ENCODE assay signal across 8 mouse cellular contexts in the genomic region with DNA sequence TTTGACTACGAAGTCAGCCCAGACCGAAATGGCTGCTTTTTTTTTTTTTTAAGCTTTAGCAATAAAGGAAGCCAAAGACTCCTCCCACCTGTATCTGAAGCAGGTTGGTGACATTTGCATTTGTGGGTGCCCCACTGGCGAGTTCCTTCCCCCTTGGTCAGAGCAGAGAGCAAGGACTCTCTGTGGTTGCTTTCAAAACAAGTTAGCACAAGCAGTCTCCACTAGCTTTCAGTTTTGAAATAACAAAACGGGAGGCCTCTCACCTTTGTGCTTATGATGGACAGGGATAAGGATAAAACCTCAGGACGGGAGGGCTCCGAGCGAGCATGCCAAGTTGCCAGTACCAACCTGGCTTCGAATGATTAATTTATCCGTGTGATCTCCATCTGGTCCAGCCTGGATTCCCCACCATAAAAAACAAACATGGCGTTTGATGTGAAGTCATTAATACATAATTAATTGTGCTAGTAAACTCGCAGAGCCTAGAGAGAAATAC. TPM values are rescaled to one million over a fixed set of nuclear protein-coding genes. Genes with fewer than 3 reads are reported as not detected.
A peak's percentile ranks its signal among the peaks of the same experiment; 100 is the strongest.
DNase-seq lines count a peak whose midpoint lies in the region; ATAC-seq and TF ChIP-seq lines count a peak whose summit lies in the region.

No protein-coding gene starts in this region.

- no peak for TF ChIP-seq CTCF in spleen, adult 2 months (IDR thresholded peaks at IDR 0.05; ENCODE audit: extremely low read depth, insufficient read depth, insufficient read length, insufficient replicate concordance)

- WGBS in heart, embryonic 12.5 days, result 45% methylated on average over 11 of the region's 11 CpGs
- WGBS in spleen, adult 2 months, result 7% methylated on average over 11 of the region's 11 CpGs

- H3K27ac ChIP-seq in heart, embryonic 12.5 days (ENCODE audit: poor library complexity, severe bottlenecking), result no peak overlapping the region
- H3K27ac ChIP-seq in spleen, adult 2 months (ENCODE audit: insufficient read depth, low read length), result peak overlapping the region; percentile 86

- peaks cover 29% of the 10 kb centered on the region; the same call in 1 of the 2 replicates for H3K27me3 ChIP-seq in heart, embryonic 12.5 days (replicated peaks)
- no peaks in the 10 kb centered on the region for H3K27me3 ChIP-seq in spleen, adult 2 months (ENCODE audit: control insufficient read depth, insufficient read depth, low read length)

- no peak for ATAC-seq in heart, embryonic 12.5 days (ENCODE audit: insufficient number of reproducible peaks, low FRiP score)
- ATAC-seq in common myeloid progenitor, adult 5-6 weeks (replicated peaks; ENCODE audit: low read depth, poor library complexity, severe bottlenecking), result peak; percentile 61

- peak; percentile 23; the same call in 1 of the 2 replicates for TF ChIP-seq POLR2A in spleen, adult 2 months (IDR thresholded peaks at IDR 0.05; ENCODE audit: low read depth, low read length)

- no peak for DNase-seq in heart, adult 9 months (ENCODE audit: low spot score in 2 of 2)
- DNase-seq in induced T-regulatory cell, adult 2 months (ENCODE audit: low read depth), result peak; percentile 89
- DNase-seq in lung, postnatal 10 days, result peak; percentile 41
- peak; percentile 80 to 83 for DNase-seq in spleen, adult 2 months (ENCODE audit: low read depth in 1 of 2, low spot score in 2 of 2)
- no peak for DNase-seq in left cerebral cortex, adult 9 months (ENCODE audit: low spot score in 2 of 2)
- DNase-seq in layer of hippocampus, postnatal 36 days, result no peak

- H3K4me3 ChIP-seq in heart, embryonic 12.5 days, result peak overlapping the region; percentile 81
- H3K4me3 ChIP-seq in spleen, adult 2 months (ENCODE audit: extremely low read depth, insufficient read depth, insufficient read length), result peak overlapping the region; percentile 60

- H3K4me1 ChIP-seq in heart, embryonic 12.5 days (replicated peaks), result peaks cover 28% of the 10 kb centered on the region
- H3K4me1 ChIP-seq in spleen, adult 2 months (ENCODE audit: control insufficient read depth, insufficient read depth, insufficient read length), result peaks cover 28% of the 10 kb centered on the region; the same call in 1 of the 2 replicates

- H3K4me2 ChIP-seq in heart, embryonic 12.5 days, result peak overlapping the region; percentile 98

- 0 out of 2 replicates have a peak overlapping the region, but pooled peaks have one; percentile 81 for H3K9ac ChIP-seq in heart, embryonic 12.5 days

- no peaks in the 10 kb centered on the region for H3K9me3 ChIP-seq in heart, embryonic 12.5 days (replicated peaks)

- no peaks in the 10 kb centered on the region for H3K36me3 ChIP-seq in heart, embryonic 12.5 days
- H3K36me3 ChIP-seq in spleen, adult 2 months (ENCODE audit: control insufficient read depth, insufficient read depth, low read length), result peaks cover 4% of the 10 kb centered on the region; the same call in 1 of the 2 replicates

RNA-seq across cellular contexts. Expression of a gene that starts 1.2 kb away (rescaled TPM):
- 4.8 and 7.5 TPM in 2 replicates for polyA plus RNA-seq in heart, embryonic 12.5 days (2016; fragmentation: Nextera tagmentation; extraction: Ambion mirVana)
- 13.0 and 13.6 TPM in 2 replicates for total RNA-seq in common myeloid progenitor, adult 5-6 weeks (2017)
- 46.3 and 59.2 TPM in 2 replicates for polyA plus RNA-seq in spleen, adult 2 months (2012; rRNA removed)
- total RNA-seq in layer of hippocampus, postnatal 36 days (2021), result 10 to 100 TPM; 39.4 to 41.2 TPM

RNA-seq across cellular contexts. Expression of a gene that starts 44.2 kb away (rescaled TPM):
- 2.5 and 7.1 TPM in 2 replicates for polyA plus RNA-seq in heart, embryonic 12.5 days (2016; fragmentation: Nextera tagmentation; extraction: Ambion mirVana)
- total RNA-seq in common myeloid progenitor, adult 5-6 weeks (2017), result 1.4 and 3.6 TPM in 2 replicates
- polyA plus RNA-seq in spleen, adult 2 months (2012; rRNA removed), result 1.1 and 1.3 TPM in 2 replicates
- total RNA-seq in layer of hippocampus, postnatal 36 days (2021), result 1 to 10 TPM; 2.5 TPM

RNA-seq across cellular contexts. Expression of a gene that starts 47.4 kb away (rescaled TPM):
- 0.90 and 2.1 TPM in 2 replicates for polyA plus RNA-seq in heart, embryonic 12.5 days (2016; fragmentation: Nextera tagmentation; extraction: Ambion mirVana)
- total RNA-seq in common myeloid progenitor, adult 5-6 weeks (2017), result 0.63 and 2.7 TPM in 2 replicates
- 0.41 and 0.50 TPM in 2 replicates for polyA plus RNA-seq in spleen, adult 2 months (2012; rRNA removed)
- total RNA-seq in layer of hippocampus, postnatal 36 days (2021), result 1 to 10 TPM in 1 of 2 experiments, under 1 TPM in 1; 0.91 to 1.7 TPM

RNA-seq across cellular contexts. Expression of a gene that starts 57.4 kb away (rescaled TPM):
- polyA plus RNA-seq in heart, embryonic 12.5 days (2016; fragmentation: Nextera tagmentation; extraction: Ambion mirVana), result 61.9 and 64.4 TPM in 2 replicates
- total RNA-seq in common myeloid progenitor, adult 5-6 weeks (2017), result 21.4 and 21.9 TPM in 2 replicates
- 58.1 and 72.8 TPM in 2 replicates for polyA plus RNA-seq in spleen, adult 2 months (2012; rRNA removed)
- 10 to 100 TPM; 32.6 to 40.8 TPM for total RNA-seq in layer of hippocampus, postnatal 36 days (2021)

Comparison
In these comparisons a context has a peak if more than half of its experiments do, and no peak if none do; other contexts are left out.
1. DNase-seq: peak in induced T-regulatory cell, adult 2 months (single experiment), lung, postnatal 10 days (single experiment) and spleen, adult 2 months (2 of 2); none in heart, adult 9 months (0 of 2), left cerebral cortex, adult 9 months (0 of 2) and layer of hippocampus, postnatal 36 days (0 of 2).